Mouse (Mus musculus) hindbrain, embryonic 10.5 days (tissue): ENCODE measurements at regions not wholly inside any gene's neighbourhood (a gene's known extent, or its start where the extent isn't known, plus 50 kb on each side); places are given as distances from the start of the nearest gene placed in this dataset.

ENCODE experiments used
- DNase-seq: peaks from one replicate; pipeline ENCODE4 v3.0.0-alpha.2; 2017; ENCODE audit warnings: low spot score
- H3K27ac ChIP-seq: fragments of 300-500 bp; sonication (generic); 2 replicates; pipeline ENCODE4 v1.5.1; 2016; ENCODE audit warnings: mild to moderate bottlenecking, moderate library complexity
- H3K27me3 ChIP-seq: fragments of 300-500 bp; sonication (generic); 2 replicates; pipeline ENCODE4 v1.6.1; 2016; ENCODE audit warnings: mild to moderate bottlenecking; ENCODE audit not compliant: poor library complexity, insufficient read depth, severe bottlenecking
- H3K36me3 ChIP-seq: fragments of 300-500 bp; sonication (generic); 2 replicates; pipeline ENCODE4 v1.6.1; 2016; ENCODE audit warnings: mild to moderate bottlenecking, moderate library complexity
- H3K4me1 ChIP-seq: fragments of 300-500 bp; sonication (generic); replicated peaks from 2 replicates; pipeline ENCODE4 v1.6.1; 2016; ENCODE audit warnings: mild to moderate bottlenecking
- H3K4me3 ChIP-seq: fragments of 300-500 bp; sonication (generic); 2 replicates; pipeline ENCODE4 v1.5.1; 2016; ENCODE audit warnings: mild to moderate bottlenecking, moderate library complexity
- H3K9me3 ChIP-seq: fragments of 300-500 bp; sonication (generic); 2 replicates; pipeline ENCODE4 v1.6.1; 2016; ENCODE audit warnings: mild to moderate bottlenecking, moderate library complexity
- WGBS: fragments of 180-500 bp; shearing (Covaris S2); methylation state at CpG from one replicate; pipeline ENCODE4 v1.1.7; 2016; 5-methylcytosine and 5-hydroxymethylcytosine counted together

DNA sequence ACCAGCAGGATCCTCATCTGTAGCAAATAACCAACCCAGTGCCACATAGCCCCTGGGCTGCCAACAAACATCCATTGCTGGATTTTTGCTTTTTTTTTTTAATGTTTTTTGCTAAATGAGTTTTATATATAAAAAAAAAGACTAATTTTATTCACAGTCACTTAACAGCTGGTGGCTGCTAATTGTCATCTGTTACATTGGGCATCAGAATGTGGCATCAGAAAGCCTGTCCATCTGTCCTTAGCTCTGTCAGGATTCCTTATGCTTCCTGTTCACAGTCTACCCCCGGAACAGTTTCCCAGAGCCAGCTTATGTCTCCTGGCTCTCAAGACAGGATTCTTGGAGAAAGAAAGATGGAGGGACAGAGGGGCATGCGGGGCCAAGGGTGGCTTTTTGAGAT lies 132.1 kb downstream of the Gm19935 start:
- Histone ChIP-seq H3K27ac (no peak overlapping the region), H3K9me3 (no peaks in the 10 kb centered on the region), H3K27me3 (no peaks in the 10 kb centered on the region), H3K4me1 (no peaks in the 10 kb centered on the region), H3K36me3 (no peaks in the 10 kb centered on the region), H3K4me3 (no peak overlapping the region)
- 85% methylated on average over 2 of the region's 2 CpGs for WGBS
- no peak for DNase-seq

DNA sequence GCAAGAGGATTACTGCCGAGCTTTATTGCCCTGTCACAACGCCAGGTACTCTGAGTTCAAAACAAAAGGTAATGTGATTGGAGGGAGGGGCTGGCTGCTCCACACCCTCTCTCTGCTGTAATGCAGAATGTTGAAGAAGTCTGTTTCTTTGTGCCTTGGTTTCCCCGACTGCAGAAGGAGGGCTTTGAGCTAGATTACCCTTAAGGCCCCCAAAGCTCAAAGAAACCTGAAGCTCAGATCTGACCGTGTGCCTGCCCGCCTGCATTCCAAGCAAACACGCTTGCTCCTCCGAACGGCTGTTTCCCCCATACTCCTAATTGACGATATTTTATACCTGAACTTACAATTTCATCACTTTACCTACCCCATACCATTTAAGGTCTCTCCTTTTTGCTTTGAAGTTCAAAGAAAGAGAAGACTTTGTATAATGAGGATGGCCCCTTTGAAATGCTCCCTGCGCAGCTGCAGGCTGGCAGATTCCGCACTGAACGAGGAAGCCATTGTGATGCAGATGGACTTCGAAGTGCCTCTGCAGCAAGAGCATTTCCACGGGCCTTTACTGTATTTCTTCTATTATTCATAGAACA lies 146.6 kb downstream of the Gm19935 start:
- DNase-seq: peak; percentile 55
- Histone ChIP-seq H3K27ac (peak overlapping the region; percentile 90), H3K27me3 (peaks cover 6% of the 10 kb centered on the region; the same call in 1 of the 2 replicates), H3K9me3 (0 out of 2 replicates have a peak, but pooled peaks cover 4% of the 10 kb centered on the region), H3K4me3 (peak overlapping the region; percentile 44), H3K36me3 (no peaks in the 10 kb centered on the region), H3K4me1 (peaks cover 36% of the 10 kb centered on the region)
- WGBS: 2% methylated on average over 14 of the region's 14 CpGs

DNA sequence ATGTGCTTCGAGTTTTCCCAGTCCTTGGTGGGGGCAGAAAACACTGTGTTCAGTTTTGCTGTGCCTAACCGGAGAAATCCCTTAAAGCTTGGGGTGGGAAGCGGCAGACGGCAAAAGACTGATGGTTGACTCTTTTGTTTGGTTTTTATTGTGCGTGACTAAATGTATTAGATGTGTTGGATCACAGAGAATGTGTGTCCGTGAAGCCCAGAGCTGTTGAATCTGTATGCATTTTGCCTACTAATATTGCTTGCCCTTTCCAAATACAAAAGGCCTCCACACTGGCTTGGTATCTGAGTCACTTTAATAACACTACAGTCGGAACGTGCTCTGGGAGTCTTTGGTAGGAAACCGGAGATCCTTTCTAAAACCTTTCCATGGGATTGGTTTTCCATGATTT lies 147.8 kb downstream of the Gm19935 start:
- DNase-seq: peak; percentile 24
- Histone ChIP-seq H3K27ac (peak overlapping the region; percentile 90), H3K36me3 (no peaks in the 10 kb centered on the region), H3K4me1 (peaks cover 36% of the 10 kb centered on the region), H3K27me3 (peaks cover 6% of the 10 kb centered on the region; the same call in 1 of the 2 replicates), H3K9me3 (0 out of 2 replicates have a peak, but pooled peaks cover 4% of the 10 kb centered on the region), H3K4me3 (no peak overlapping the region)
- 39% methylated on average over 9 of the region's 9 CpGs for WGBS

DNA sequence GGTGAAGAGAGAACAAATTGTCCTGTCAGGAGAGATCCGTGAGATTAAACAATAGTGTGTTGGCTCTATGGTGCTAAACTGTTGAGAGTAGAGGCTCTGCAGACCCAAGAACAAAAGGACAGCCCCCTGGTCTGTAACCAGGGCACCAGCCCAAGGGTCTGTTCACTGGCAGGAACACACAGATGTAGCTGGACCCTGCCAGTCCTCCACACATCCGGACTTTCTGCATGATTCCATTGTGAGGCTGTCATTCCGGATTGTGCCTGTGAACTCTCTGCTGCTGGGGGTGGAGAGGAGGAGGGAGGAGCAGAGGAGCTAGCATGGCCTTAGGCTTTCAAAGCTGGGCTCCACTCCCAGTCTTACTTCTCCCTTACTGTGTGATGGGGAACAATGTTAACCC lies 158.1 kb downstream of the Gm19935 start:
- 13% methylated on average over 3 of the region's 3 CpGs for WGBS
- Histone ChIP-seq H3K4me1 (peaks cover 25% of the 10 kb centered on the region), H3K27me3 (no peaks in the 10 kb centered on the region), H3K36me3 (no peaks in the 10 kb centered on the region), H3K4me3 (no peak overlapping the region), H3K9me3 (peaks cover 9% of the 10 kb centered on the region), H3K27ac (peak overlapping the region; percentile 73)
- DNase-seq: peak; percentile 38

DNA sequence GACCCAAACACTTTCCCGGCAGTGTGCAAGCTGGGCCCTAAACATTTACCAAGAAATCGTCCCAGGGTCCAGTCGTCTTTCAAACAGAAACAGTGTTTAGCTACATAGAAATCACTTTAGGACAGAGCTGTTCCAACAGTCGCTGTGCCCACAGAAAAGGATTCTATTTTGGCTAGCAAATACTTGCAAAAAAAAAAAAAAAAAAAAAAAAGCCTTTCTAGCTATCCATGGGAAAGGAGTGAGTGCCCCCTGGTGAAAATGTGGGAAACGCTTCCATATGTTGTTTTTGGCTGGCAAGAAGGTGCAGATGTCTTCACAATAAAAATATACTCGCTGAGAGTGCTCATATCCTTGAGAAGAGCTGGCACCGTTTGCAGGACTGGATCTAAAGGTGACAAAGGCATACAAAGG lies 159.5 kb downstream of the Gm19935 start:
- Histone ChIP-seq H3K27me3 (no peaks in the 10 kb centered on the region), H3K9me3 (peaks cover 9% of the 10 kb centered on the region), H3K36me3 (no peaks in the 10 kb centered on the region), H3K4me3 (no peak overlapping the region), H3K4me1 (peaks cover 25% of the 10 kb centered on the region), H3K27ac (peak overlapping the region; percentile 73; the same call in 1 of the 2 replicates)
- WGBS: 38% methylated on average over 7 of the region's 7 CpGs
- peak; percentile 43 for DNase-seq

DNA sequence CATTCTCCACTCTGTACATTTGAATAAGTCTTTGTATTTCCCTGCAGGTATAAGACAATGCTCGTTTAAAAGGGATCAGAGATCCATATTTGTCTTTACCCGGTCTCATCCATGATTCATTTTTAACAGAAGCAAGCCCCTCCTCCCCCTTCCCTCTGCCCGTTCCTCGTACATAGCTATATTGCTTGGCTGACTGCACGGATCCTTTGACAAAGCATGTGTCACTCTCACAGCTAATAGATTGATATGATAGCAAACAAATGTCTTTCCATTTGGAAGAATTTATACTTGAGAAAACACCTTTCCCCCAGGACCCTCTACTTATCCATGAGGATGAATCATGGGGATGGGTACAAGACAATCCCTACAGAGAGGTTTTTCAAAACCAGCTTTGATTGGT lies 160.1 kb downstream of the Gm19935 start:
- Histone ChIP-seq H3K4me1 (peaks cover 25% of the 10 kb centered on the region), H3K9me3 (peaks cover 7% of the 10 kb centered on the region), H3K27ac (no peak overlapping the region), H3K36me3 (no peaks in the 10 kb centered on the region), H3K27me3 (no peaks in the 10 kb centered on the region), H3K4me3 (no peak overlapping the region)
- WGBS: 63% methylated on average over 5 of the region's 5 CpGs
- DNase-seq: no peak

DNA sequence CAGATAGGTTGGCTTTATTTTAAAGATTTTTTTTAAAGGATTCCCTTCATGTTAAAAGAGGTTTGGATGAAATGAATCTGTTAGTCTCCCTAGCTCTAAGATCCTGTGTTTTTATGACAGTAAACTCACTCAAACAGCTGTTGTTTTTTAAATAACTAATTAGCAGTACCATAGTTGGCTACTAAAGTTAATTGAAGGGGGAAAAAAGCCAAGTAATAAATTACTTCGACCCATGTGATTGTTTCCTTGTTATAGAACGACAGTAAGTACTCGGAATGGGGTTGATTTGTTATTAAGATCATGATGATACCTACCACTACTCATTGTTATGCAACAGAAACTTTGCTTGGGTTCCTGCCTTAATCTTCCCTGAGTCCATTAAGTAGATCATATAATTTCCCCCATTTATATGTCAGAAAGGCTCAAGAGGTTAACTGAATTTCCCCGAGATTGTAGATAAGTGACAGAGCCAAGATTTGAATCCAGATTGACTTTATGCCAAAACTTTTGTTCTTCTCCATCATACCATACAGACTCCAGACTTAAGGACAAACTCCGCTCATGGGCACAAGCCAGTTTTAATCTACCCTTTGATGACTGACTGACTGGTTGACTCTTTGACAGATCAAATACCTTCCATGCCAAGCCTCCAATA lies 160.6 kb downstream of the Gm19935 start:
- peaks cover 1% of the 10 kb centered on the region for H3K9me3 ChIP-seq
- peaks cover 25% of the 10 kb centered on the region for H3K4me1 ChIP-seq
- H3K27ac ChIP-seq: no peak overlapping the region
- no peaks in the 10 kb centered on the region for H3K36me3 ChIP-seq
- no peak overlapping the region for H3K4me3 ChIP-seq
- H3K27me3 ChIP-seq: no peaks in the 10 kb centered on the region
- no peak for DNase-seq
- 89% methylated on average over 5 of the region's 5 CpGs for WGBS

DNA sequence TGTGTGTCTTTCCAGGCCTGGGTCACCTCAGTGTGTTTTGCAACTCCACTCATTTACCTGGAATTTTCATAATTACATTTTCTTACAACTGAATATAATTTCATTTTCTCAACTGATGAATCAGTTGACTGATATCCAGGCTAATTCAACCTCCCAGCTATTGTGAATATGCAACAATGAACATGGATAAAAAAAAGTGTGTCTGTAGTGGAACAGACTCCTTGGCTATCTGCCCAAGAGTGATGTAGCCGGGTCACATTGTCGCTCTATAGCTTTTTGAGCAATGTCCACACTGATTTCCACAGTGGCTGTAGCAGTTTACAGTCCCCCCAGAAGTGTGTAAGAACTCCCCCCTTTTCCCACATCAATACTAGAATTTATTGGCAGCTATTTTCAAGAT lies 162.4 kb downstream of the Gm19935 start:
- no peaks in the 10 kb centered on the region for H3K9me3 ChIP-seq
- no peaks in the 10 kb centered on the region for H3K36me3 ChIP-seq
- no peaks in the 10 kb centered on the region for H3K27me3 ChIP-seq
- no peak overlapping the region for H3K4me3 ChIP-seq
- H3K27ac ChIP-seq: no peak overlapping the region
- 92% methylated on average over 2 of the region's 2 CpGs for WGBS
- peaks cover 25% of the 10 kb centered on the region for H3K4me1 ChIP-seq
- DNase-seq: no peak

DNA sequence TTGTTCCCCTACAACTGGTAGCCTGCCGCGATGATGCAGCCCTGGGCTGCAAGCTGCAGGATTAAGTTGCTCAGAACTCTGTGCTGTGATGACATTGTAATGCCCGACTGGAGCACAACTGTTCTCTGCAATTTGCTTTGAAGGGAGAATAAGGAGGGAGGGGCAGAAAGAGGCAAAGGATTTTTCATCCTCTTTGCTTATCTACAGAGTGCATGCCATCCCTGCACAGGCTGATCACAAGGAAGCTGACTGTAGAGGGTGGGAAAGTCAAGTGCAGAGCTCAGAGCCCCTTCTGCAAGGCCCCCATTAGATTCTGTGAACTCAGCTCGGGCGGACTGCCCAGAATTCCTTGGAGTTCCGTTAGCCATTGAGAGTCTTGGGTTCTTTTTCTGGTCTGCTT lies 174.8 kb downstream of the Gm19935 start:
- Histone ChIP-seq H3K9me3 (no peaks in the 10 kb centered on the region), H3K27me3 (no peaks in the 10 kb centered on the region), H3K27ac (no peak overlapping the region), H3K36me3 (no peaks in the 10 kb centered on the region), H3K4me1 (no peaks in the 10 kb centered on the region), H3K4me3 (no peak overlapping the region)
- 68% methylated on average over 6 of the region's 6 CpGs for WGBS
- DNase-seq: no peak

DNA sequence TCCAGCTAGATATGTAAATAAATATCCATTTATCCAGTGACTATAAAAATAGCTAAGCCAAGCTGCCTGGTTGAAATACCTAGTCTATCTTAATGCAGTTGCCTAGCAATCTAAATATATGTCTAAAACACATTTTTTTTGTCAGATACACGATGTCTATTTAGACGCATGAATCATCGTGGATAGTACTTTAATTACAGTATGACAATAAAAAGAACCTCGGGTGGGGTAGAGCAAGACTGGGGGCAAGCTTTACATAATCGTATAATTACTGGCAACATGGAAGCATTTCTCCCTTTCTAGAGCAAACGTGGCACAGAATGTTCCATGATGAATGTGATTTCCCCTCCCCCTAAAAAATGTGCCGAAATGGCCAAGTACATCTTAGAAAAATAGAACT lies 180.4 kb downstream of the Gm19935 start:
- no peaks in the 10 kb centered on the region for H3K27me3 ChIP-seq
- no peak for DNase-seq
- 90% methylated on average over 7 of the region's 7 CpGs for WGBS
- peaks cover 11% of the 10 kb centered on the region for H3K4me1 ChIP-seq
- H3K27ac ChIP-seq: no peak overlapping the region
- H3K9me3 ChIP-seq: no peaks in the 10 kb centered on the region
- H3K4me3 ChIP-seq: no peak overlapping the region
- no peaks in the 10 kb centered on the region for H3K36me3 ChIP-seq

DNA sequence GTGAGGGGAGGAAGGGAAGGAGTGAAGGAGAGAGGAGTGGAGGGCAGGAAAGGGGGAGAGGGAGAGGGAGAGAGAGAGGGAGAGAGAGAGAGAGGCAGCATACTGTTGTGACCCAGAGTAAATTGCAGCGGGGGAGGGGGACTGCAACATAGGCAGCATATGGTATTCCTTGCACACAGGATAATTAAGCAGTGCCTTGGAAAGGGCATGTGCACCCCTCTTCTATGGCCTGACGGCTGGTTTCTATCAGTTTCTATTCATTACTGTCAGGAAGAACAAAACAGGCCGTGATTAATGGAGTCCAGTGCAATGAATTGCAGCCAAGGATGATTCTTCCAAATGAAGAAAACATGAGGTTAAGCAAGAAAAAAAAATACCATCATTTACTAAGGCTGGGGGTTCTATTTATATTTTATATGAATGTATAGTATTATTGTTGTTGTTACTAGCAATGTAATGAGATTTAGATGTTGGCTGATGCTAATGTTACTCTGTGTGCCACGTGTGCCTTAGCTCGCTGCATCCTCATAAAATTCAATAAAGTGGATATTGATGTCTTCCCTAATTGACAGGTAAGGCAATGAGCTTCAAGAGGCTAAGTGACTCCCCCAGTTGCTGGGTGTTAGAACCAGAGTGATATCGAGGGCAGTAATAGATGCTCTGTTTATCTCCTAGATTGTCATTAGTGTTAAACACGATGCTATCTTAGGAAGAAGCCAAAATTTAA lies 181.3 kb downstream of the Gm19935 start:
- Histone ChIP-seq H3K27ac (no peak overlapping the region), H3K9me3 (no peaks in the 10 kb centered on the region), H3K4me1 (peaks cover 11% of the 10 kb centered on the region), H3K27me3 (no peaks in the 10 kb centered on the region), H3K4me3 (no peak overlapping the region), H3K36me3 (no peaks in the 10 kb centered on the region)
- WGBS: 70% methylated on average over 7 of the region's 7 CpGs
- peak; percentile 50 for DNase-seq

DNA sequence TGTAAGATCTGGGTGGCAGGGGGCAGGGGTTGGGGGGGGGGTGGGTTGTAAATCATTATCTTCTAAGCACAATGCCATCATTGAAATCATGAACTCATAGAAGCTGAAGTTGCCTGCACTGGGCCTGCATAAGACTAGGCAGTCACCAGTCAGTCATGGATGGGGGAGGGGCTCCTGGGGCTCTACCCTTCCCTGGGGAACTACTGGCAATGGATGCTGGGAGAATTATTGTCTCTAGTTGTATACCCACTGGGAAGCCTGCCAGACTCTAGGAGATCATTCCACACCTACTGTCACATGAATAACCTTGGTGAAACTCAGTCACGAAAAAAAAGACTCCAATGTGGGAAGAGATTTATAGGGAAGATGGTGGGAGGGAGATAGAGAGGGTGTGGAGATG lies 186.4 kb downstream of the Gm19935 start:
- WGBS: 87% methylated on average over 1 of the region's 1 CpGs
- H3K27ac ChIP-seq: no peak overlapping the region
- no peak overlapping the region for H3K4me3 ChIP-seq
- H3K4me1 ChIP-seq: peaks cover 10% of the 10 kb centered on the region
- no peaks in the 10 kb centered on the region; the same call in 1 of the 2 replicates for H3K9me3 ChIP-seq
- H3K27me3 ChIP-seq: no peaks in the 10 kb centered on the region
- no peaks in the 10 kb centered on the region for H3K36me3 ChIP-seq
- DNase-seq: no peak

DNA sequence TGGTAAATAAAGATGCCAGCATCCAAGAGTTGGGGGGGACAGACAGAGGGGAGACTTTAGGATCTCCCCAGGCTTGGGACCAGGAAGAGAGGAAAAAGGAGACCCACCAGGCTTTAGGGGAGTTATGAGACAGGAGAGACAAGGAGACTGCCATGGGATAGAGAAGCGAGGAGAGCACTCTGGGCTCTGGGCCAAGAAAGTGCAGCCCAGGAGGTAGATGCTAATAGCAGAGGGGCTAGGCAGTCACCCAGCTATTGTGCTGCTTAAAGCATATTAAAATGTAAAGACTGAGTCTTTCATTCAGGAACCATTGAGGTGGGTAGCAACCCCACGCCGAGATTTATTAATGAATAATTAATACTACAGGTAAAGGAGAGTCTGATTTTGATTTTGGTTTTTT lies 208.8 kb downstream of the Gm19935 start:
- Histone ChIP-seq H3K4me3 (no peak overlapping the region), H3K9me3 (no peaks in the 10 kb centered on the region), H3K27me3 (no peaks in the 10 kb centered on the region), H3K36me3 (no peaks in the 10 kb centered on the region), H3K4me1 (no peaks in the 10 kb centered on the region), H3K27ac (no peak overlapping the region)
- 83% methylated on average over 3 of the region's 3 CpGs for WGBS
- no peak for DNase-seq
